Comparison of ENCODE assay signal across 21 mouse cellular contexts in genomic region chr8:44699384-44700105, GRCm38 (mm10).
A peak's percentile ranks its signal among the peaks of the same experiment; 100 is the strongest.
DNase-seq lines count a peak whose midpoint lies in the region; ATAC-seq and TF ChIP-seq lines count a peak whose summit lies in the region.
"Had no signal": no experiment of that assay in that cellular context is flagged by ENCODE, and none has a peak within 500 bp of the region (broad histone marks: within the 10 kb centered on the region; RNA-seq: fewer than 3 reads in every experiment).

No protein-coding gene starts in this region.

- H3K4me1 ChIP-seq in liver, embryonic 11.5 days (replicated peaks; ENCODE audit: control insufficient read depth, insufficient read depth, low read length), result no peaks in the 10 kb centered on the region
- no peaks in the 10 kb centered on the region for H3K4me1 ChIP-seq in liver, embryonic 14.5 days (replicated peaks; ENCODE audit: control insufficient read depth in 2 of 2, insufficient read depth in 2 of 2, low read length in 1 of 2)
- H3K4me1 ChIP-seq: megakaryocyte, embryonic 14.5 days had no signal

- TF ChIP-seq CTCF in liver, embryonic 14.5 days (IDR thresholded peaks at IDR 0.05; ENCODE audit: low read depth), result no peak

- DNase-seq in liver, embryonic 11.5 days (ENCODE audit: low spot score), result no peak
- DNase-seq in liver, result no peak
- no peak for DNase-seq in liver, embryonic 14.5 days (ENCODE audit: low read depth in 3 of 3, low spot score in 3 of 3)
- DNase-seq in adrenal gland, postnatal 4 days (ENCODE audit: low spot score in 2 of 2), result no peak
- DNase-seq in kidney, adult 9 months, result no peak
- DNase-seq: cerebellum, adult 8-10 months; gastrocnemius, postnatal 14 days; heart, adult 18-20 months; kidney, adult 11 months; kidney, postnatal 10 days; layer of hippocampus, postnatal 36 days; right cerebral cortex, postnatal 25 days had no signal

- H3K27me3 ChIP-seq in liver, embryonic 11.5 days (replicated peaks; ENCODE audit: control insufficient read depth, insufficient read depth, low read length), result no peaks in the 10 kb centered on the region
- no peaks in the 10 kb centered on the region for H3K27me3 ChIP-seq in liver, embryonic 14.5 days (ENCODE audit: control insufficient read depth, insufficient read depth, low read length)
- H3K27me3 ChIP-seq: megakaryocyte, embryonic 14.5 days; midbrain, embryonic 15.5 days had no signal

- 56% methylated on average over 18 of the region's 18 CpGs for WGBS in liver, embryonic 11.5 days
- 40% methylated on average over 18 of the region's 18 CpGs for WGBS in liver, embryonic 14.5 days (ENCODE audit: insufficient replicate concordance)

- H3K9ac ChIP-seq in liver, embryonic 11.5 days (ENCODE audit: low read depth, low read length), result no peak overlapping the region
- H3K9ac ChIP-seq in liver, embryonic 14.5 days (replicated peaks), result no peak overlapping the region
- H3K9ac ChIP-seq: midbrain, embryonic 15.5 days had no signal

- H3K9me3 ChIP-seq in liver, embryonic 11.5 days (ENCODE audit: control insufficient read depth, low read length), result no peaks in the 10 kb centered on the region
- H3K9me3 ChIP-seq in liver, embryonic 14.5 days (ENCODE audit: control insufficient read depth, low read length), result no peaks in the 10 kb centered on the region
- H3K9me3 ChIP-seq: midbrain, embryonic 15.5 days had no signal

- ATAC-seq in liver, embryonic 11.5 days (replicated peaks; ENCODE audit: low FRiP score), result peak; percentile 74
- ATAC-seq in erythroid progenitor cell, adult 5-6 weeks (replicated peaks; ENCODE audit: low FRiP score, poor library complexity, severe bottlenecking), result peak; percentile 71
- peak; percentile 50; the same call in 1 of the 2 replicates for ATAC-seq in liver, embryonic 14.5 days (ENCODE audit: insufficient read depth)
- ATAC-seq in megakaryocyte progenitor cell, adult 5-6 weeks (replicated peaks; ENCODE audit: poor library complexity), result peak; percentile 90
- ATAC-seq: forebrain, embryonic 14.5 days; hindbrain, embryonic 16.5 days; midbrain, embryonic 15.5 days had no signal

- no peak overlapping the region for H3K4me2 ChIP-seq in liver, embryonic 11.5 days
- no peak overlapping the region for H3K4me2 ChIP-seq in liver, embryonic 14.5 days (ENCODE audit: low read depth)
- H3K4me2 ChIP-seq: midbrain, embryonic 15.5 days had no signal

- no peak overlapping the region for H3K4me3 ChIP-seq in liver, embryonic 11.5 days (ENCODE audit: low read depth, low read length)
- H3K4me3 ChIP-seq in liver, embryonic 14.5 days (ENCODE audit: insufficient read depth in 1 of 2, low read depth in 2 of 2, low read length in 2 of 2), result no peak overlapping the region
- H3K4me3 ChIP-seq: erythroblast, embryonic 14.5 days; layer of hippocampus, adult 2 months; megakaryocyte, embryonic 14.5 days; midbrain, embryonic 15.5 days; myocyte had no signal

- H3K27ac ChIP-seq in liver, embryonic 11.5 days (ENCODE audit: low read depth, low read length), result no peak overlapping the region
- no peak overlapping the region for H3K27ac ChIP-seq in liver, embryonic 14.5 days
- H3K27ac ChIP-seq: layer of hippocampus, adult 2 months; midbrain, embryonic 15.5 days had no signal

- 0 out of 2 replicates have a peak, but pooled peaks have one; percentile 28 for TF ChIP-seq EP300 in liver, embryonic 14.5 days (IDR thresholded peaks at IDR 0.05; ENCODE audit: low read depth)

- H3K36me3 ChIP-seq in liver, embryonic 11.5 days (ENCODE audit: control insufficient read depth, insufficient read depth, low read length), result no peaks in the 10 kb centered on the region
- H3K36me3 ChIP-seq in liver, embryonic 14.5 days (replicated peaks; ENCODE audit: control insufficient read depth, insufficient read depth, low read depth), result no peaks in the 10 kb centered on the region
- H3K36me3 ChIP-seq: midbrain, embryonic 15.5 days had no signal
